Mouse (Mus musculus): ENCODE measurements around the gene Olfr247. TPM values are rescaled to one million over a fixed set of nuclear protein-coding genes. Genes with fewer than 3 reads are reported as not detected.

Gene Olfr247
- not detected in 2 replicates for polyA plus RNA-seq (2015; fragmentation: Nextera tagmentation; extraction: Ambion mirVana)

DNA sequence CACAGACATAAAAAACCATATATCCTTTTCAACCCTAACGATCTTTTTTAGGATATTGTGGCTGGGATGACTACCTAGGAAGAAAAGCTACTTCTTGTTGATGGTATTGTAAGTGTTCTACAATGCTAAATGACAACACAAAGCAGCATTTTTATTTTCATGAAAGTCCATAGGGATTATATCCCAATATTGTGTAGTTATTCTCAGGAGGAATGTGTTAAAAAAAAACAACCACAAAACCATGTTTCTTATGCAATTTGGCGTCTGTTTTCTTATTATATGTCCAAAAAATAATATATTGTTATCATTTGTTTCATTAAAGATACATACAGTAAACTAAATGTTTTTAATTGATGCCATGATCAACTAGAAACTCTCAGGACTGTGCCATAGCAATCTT lies at the start of gene Olfr247:
Gene Olfr247 (minus strand): TSS at position 101 of the 400 bp plus-strand sequence.

DNA sequence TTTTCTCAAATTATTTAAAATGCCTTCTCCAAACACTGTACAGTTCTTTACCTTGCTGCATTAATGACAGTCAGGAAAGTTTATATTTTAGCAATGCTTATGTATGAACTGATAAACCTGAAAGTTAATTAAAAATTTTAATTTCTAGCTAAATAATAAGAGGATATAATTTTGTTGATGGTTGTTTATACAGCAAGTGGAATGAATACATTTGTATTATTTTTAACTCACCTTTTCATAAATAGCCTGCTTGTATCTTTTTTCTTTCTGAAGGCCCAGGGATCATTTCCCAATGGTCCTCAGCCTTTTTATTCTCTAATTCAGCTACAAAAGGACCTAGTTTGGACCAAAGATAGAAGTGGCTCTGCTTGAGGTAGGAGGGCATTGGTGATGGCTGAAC lies 36.4 kb upstream of the Olfr247 start, which contains the start of gene Olfr820:
Gene Olfr820 (plus strand): TSS at position 301 of the 400 bp plus-strand sequence.

DNA sequence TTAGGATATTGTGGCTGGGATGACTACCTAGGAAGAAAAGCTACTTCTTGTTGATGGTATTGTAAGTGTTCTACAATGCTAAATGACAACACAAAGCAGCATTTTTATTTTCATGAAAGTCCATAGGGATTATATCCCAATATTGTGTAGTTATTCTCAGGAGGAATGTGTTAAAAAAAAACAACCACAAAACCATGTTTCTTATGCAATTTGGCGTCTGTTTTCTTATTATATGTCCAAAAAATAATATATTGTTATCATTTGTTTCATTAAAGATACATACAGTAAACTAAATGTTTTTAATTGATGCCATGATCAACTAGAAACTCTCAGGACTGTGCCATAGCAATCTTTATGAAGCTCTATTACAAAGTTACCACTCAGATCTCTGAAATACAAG lies 9.0 kb upstream of the Olfr247 start, which contains the start of gene Gm10310:
Gene Gm10310 (minus strand): TSS at position 101 of the 400 bp plus-strand sequence.

DNA sequence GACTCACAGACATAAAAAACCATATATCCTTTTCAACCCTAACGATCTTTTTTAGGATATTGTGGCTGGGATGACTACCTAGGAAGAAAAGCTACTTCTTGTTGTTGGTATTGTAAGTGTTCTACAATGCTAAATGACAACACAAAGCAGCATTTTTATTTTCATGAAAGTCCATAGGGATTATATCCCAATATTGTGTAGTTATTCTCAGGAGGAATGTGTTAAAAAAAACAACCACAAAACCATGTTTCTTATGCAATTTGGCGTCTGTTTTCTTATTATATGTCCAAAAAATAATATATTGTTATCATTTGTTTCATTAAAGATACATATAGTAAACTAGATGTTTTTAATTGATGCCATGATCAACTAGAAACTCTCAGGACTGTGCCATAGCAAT lies 8.8 kb downstream of the Olfr247 start, which contains the start of gene Olfr819:
Gene Olfr819 (minus strand): TSS at position 101 of the 400 bp plus-strand sequence.

DNA sequence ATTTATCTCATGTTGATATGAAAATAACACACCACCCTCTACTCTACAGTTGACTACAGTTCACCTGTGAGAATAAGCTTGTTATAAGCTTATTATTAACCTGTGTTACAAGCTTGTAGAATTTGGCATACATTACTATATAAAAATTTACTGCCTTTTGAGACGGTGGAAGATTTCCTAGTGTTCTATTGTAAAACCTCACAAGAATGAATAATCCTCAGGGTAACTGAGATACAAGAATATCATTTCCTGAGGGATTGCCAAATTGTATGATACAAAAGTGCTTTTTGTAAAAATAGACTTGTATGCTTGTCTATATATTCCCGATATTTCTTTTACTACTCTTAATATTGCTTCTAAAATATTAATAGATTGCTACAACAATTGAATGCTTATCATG lies 26.9 kb downstream of the Olfr247 start, which contains the start of gene Olfr818:
Gene Olfr818 (minus strand): TSS at position 101 of the 400 bp plus-strand sequence.

Other genes with a start within 250 kb of the Olfr247 start
- gene Olfr805, start 246.8 kb downstream of the Olfr247 start, polyA plus RNA-seq (2015; fragmentation: Nextera tagmentation; extraction: Ambion mirVana): not detected in 2 replicates
- gene Olfr806, start 234.2 kb downstream of the Olfr247 start, polyA plus RNA-seq (2015; fragmentation: Nextera tagmentation; extraction: Ambion mirVana): not detected in 2 replicates
- not detected in 2 replicates for gene Olfr807, start 218.3 kb downstream of the Olfr247 start, polyA plus RNA-seq (2015; fragmentation: Nextera tagmentation; extraction: Ambion mirVana)
- not detected in 2 replicates for gene Olfr808, start 210.7 kb downstream of the Olfr247 start, polyA plus RNA-seq (2015; fragmentation: Nextera tagmentation; extraction: Ambion mirVana)
- gene Olfr809, start 201.5 kb downstream of the Olfr247 start, polyA plus RNA-seq (2015; fragmentation: Nextera tagmentation; extraction: Ambion mirVana): not detected in 2 replicates
- gene Olfr810, start 181.2 kb downstream of the Olfr247 start, polyA plus RNA-seq (2015; fragmentation: Nextera tagmentation; extraction: Ambion mirVana): not detected in 2 replicates
- not detected in 2 replicates for gene Olfr811, start 171.7 kb downstream of the Olfr247 start, polyA plus RNA-seq (2015; fragmentation: Nextera tagmentation; extraction: Ambion mirVana)
- gene Olfr812, start 130.0 kb downstream of the Olfr247 start, polyA plus RNA-seq (2015; fragmentation: Nextera tagmentation; extraction: Ambion mirVana): not detected in 2 replicates
- gene Olfr813, start 120.8 kb downstream of the Olfr247 start, polyA plus RNA-seq (2015; fragmentation: Nextera tagmentation; extraction: Ambion mirVana): not detected in 2 replicates
- not detected in 2 replicates for gene Olfr814, start 96.3 kb downstream of the Olfr247 start, polyA plus RNA-seq (2015; fragmentation: Nextera tagmentation; extraction: Ambion mirVana)
- not detected in 2 replicates for gene Olfr815, start 70.3 kb downstream of the Olfr247 start, polyA plus RNA-seq (2015; fragmentation: Nextera tagmentation; extraction: Ambion mirVana)
- not detected in 2 replicates for gene Olfr816, start 60.5 kb downstream of the Olfr247 start, polyA plus RNA-seq (2015; fragmentation: Nextera tagmentation; extraction: Ambion mirVana)
- not detected in 2 replicates for gene Olfr818, start 27.0 kb downstream of the Olfr247 start, polyA plus RNA-seq (2015; fragmentation: Nextera tagmentation; extraction: Ambion mirVana)
- not detected in 2 replicates for gene Olfr819, start 8.9 kb downstream of the Olfr247 start, polyA plus RNA-seq (2015; fragmentation: Nextera tagmentation; extraction: Ambion mirVana)
- not detected in 2 replicates for gene Gm10310, start 8.9 kb upstream of the Olfr247 start, polyA plus RNA-seq (2015; fragmentation: Nextera tagmentation; extraction: Ambion mirVana)
- gene Olfr820, start 36.5 kb upstream of the Olfr247 start, polyA plus RNA-seq (2015; fragmentation: Nextera tagmentation; extraction: Ambion mirVana): not detected in 2 replicates
- not detected in 2 replicates for gene Olfr821, start 54.2 kb upstream of the Olfr247 start, polyA plus RNA-seq (2015; fragmentation: Nextera tagmentation; extraction: Ambion mirVana)
- gene Olfr822, start 95.1 kb upstream of the Olfr247 start, polyA plus RNA-seq (2015; fragmentation: Nextera tagmentation; extraction: Ambion mirVana): not detected in 2 replicates
- not detected in 2 replicates for gene Olfr823, start 139.2 kb upstream of the Olfr247 start, polyA plus RNA-seq (2015; fragmentation: Nextera tagmentation; extraction: Ambion mirVana)
- gene Olfr824, start 153.9 kb upstream of the Olfr247 start, polyA plus RNA-seq (2015; fragmentation: Nextera tagmentation; extraction: Ambion mirVana): not detected in 2 replicates
- not detected in 2 replicates for gene Olfr825, start 190.6 kb upstream of the Olfr247 start, polyA plus RNA-seq (2015; fragmentation: Nextera tagmentation; extraction: Ambion mirVana)
- not detected in 2 replicates for gene Olfr826, start 208.0 kb upstream of the Olfr247 start, polyA plus RNA-seq (2015; fragmentation: Nextera tagmentation; extraction: Ambion mirVana)
- gene Olfr827, start 238.3 kb upstream of the Olfr247 start, polyA plus RNA-seq (2015; fragmentation: Nextera tagmentation; extraction: Ambion mirVana): not detected in 2 replicates